Mouse (Mus musculus) embryonic fibroblast, embryonic 13.5 days (primary cell): ENCODE data around the gene Ankrd33.

Experiments
- CTCF ChIP-seq: IDR thresholded peaks from 2 replicates; pipeline ENCODE4 v1.5.1; 2011; ENCODE audit warnings: mild to moderate bottlenecking, control low read depth, low read length, moderate library complexity, borderline replicate concordance; ENCODE audit not compliant: insufficient read depth
- POLR2A ChIP-seq: IDR thresholded peaks from 2 replicates; pipeline ENCODE4 v1.6.1; 2011; ENCODE audit warnings: low read depth, mild to moderate bottlenecking, control low read depth, low read length, moderate library complexity

- TF ChIP-seq CTCF (no peak), POLR2A (no peak)
These were observed 29.1 kb upstream of the Ankrd33 start for GRCm38 (mm10) chr15:101086451-101086850.
